Mouse (Mus musculus) bone marrow, adult 2 months (tissue): Measurements from ENCODE around the gene Pcmt1.

ENCODE experiments used
- CTCF ChIP-seq: fragments of 200-500 bp; IDR thresholded peaks from 2 replicates; pipeline ENCODE4 v1.5.1; 2011; ENCODE audit warnings: low read length, control low read depth; ENCODE audit not compliant: control insufficient read depth, insufficient read depth
- POLR2A ChIP-seq: fragments of 200-500 bp; IDR thresholded peaks from 2 replicates; pipeline ENCODE4 v1.6.1; 2011; ENCODE audit warnings: low read depth, mild to moderate bottlenecking, control low read depth, low read length, borderline replicate concordance; ENCODE audit not compliant: control insufficient read depth

DNA sequence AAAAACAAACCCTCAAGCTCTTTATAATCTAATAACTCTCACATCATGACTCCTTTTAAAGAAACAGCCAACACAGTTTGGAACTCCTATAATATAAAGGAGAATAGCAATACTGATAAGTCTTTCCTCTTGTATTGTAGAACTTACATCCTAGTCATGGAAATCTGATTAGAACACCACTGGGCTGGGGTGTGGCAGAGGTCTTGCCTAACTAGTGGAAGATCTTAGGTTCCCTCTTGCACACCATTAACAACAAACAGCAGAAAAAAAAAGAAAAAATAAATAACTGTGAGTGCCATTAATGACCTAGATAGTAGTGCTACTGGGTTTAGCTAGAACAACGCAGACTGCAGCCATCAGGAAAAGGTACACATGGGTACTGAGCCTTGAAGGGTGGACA is 16.0 kb downstream of the Pcmt1 start:
- no peak for TF ChIP-seq CTCF
- no peak for TF ChIP-seq POLR2A
